Mouse (Mus musculus) liver, embryonic 14.5 days (tissue): Measurements from ENCODE around the gene Kcnk7.

Source experiments
- CTCF ChIP-seq: IDR thresholded peaks from 2 replicates; pipeline ENCODE4 v1.5.1; 2016; ENCODE audit warnings: antibody characterized with exemption, low read depth, control low read depth
- EP300 ChIP-seq: IDR thresholded peaks from 2 replicates; pipeline ENCODE4 v1.6.1; 2016; ENCODE audit warnings: antibody characterized with exemption, low read depth

GRCm38 (mm10) chr19:5745756-5746710 is 41.9 kb downstream of the Kcnk7 start:
- TF ChIP-seq CTCF (no peak), EP300 (no peak)
